ENCODE assay signal across 8 mouse cellular contexts in the genomic region with DNA sequence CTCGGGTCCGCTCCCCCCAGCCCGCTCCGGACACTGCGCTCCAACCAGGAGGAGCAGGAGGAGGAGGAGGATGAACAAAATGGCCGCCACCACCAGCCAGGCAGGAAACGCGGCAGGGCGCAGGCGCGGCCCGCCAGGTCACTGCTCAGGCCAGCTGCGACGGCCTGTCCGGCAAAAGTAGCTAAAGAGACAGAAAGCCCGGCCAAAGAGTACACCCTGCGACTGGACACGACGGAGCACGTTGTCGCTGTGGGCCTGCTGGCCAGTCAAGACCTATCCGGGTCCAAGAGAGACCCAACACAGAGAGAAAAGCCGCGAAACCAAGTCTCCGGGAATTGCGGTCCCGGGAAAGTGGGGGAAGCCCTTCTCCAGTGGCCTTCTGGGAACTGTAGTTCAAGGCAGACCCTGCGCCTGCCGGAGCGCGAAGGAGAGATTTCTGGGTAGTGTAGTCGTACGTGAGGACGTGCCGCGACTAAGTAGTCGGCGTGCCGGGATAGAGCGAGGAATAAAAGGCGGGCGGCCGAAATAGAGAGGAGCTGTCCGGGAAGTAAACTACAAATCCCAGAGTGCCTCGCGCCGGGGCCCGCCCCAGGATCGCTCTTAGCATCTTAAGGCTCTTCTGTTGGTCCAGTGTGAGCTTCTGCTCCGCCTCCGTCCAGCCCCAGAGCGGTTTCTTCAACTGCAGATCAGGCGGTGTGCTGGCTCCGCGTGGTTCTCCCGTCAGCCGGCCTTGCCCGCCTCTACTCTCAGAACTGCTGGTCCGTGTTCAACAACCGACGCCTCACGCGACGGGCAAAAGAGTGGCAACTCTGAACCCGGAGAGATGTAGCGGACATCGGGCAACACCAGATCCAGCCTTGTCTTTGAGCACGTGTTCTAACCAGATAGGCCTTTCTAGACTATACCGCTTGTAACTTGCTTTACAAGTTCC. TPM values are rescaled to one million over a fixed set of nuclear protein-coding genes. Genes with fewer than 3 reads are reported as not detected.
A peak's percentile ranks its signal among the peaks of the same experiment; 100 is the strongest.
DNase-seq lines count a peak whose midpoint lies in the region; ATAC-seq and TF ChIP-seq lines count a peak whose summit lies in the region.

A gene (minus strand): TSS at position 433 of the 931 bp plus-strand sequence.

- peak within 1 kb of the TSS; percentile 86 for H3K27ac ChIP-seq in cortical plate, adult 2 months (ENCODE audit: insufficient read depth, low read length)

- H3K4me3 ChIP-seq in cortical plate, adult 2 months (ENCODE audit: insufficient read depth, low read length), result peak within 1 kb of the TSS; percentile 61
- peak within 1 kb of the TSS; percentile 99 for H3K4me3 ChIP-seq in megakaryocyte, embryonic 14.5 days (replicated peaks)

- no peaks in the 10 kb centered on the region for H3K9me3 ChIP-seq in megakaryocyte, embryonic 14.5 days

- no peaks in the 10 kb centered on the region for H3K36me3 ChIP-seq in megakaryocyte, embryonic 14.5 days (replicated peaks; ENCODE audit: low read length)

- H3K4me1 ChIP-seq in cortical plate, adult 2 months (ENCODE audit: control insufficient read depth, insufficient read depth, low read length), result peaks cover 2% of the 10 kb centered on the region; the same call in 1 of the 2 replicates
- H3K4me1 ChIP-seq in megakaryocyte, embryonic 14.5 days, result peaks cover 35% of the 10 kb centered on the region

- peak; percentile 99 for DNase-seq in gastrocnemius, adult 8-10 months (ENCODE audit: low spot score in 2 of 2)
- peak; percentile 93 for DNase-seq in hindlimb bud, embryonic 11.5 days (ENCODE audit: extremely low spot score, low read depth, low spot score)
- peak; percentile 96 to 99 for DNase-seq in left cerebral cortex, adult 8-10 months (ENCODE audit: low spot score in 2 of 2)
- DNase-seq in right cerebral cortex, postnatal 10 days (ENCODE audit: low spot score in 2 of 2), result peak; percentile 99 to 100
- peak; percentile 87 for DNase-seq in urinary bladder, postnatal 25 days (ENCODE audit: low spot score)

- no peaks in the 10 kb centered on the region for H3K27me3 ChIP-seq in megakaryocyte, embryonic 14.5 days (replicated peaks)

- ATAC-seq in activated CD4-positive, CD25-positive, alpha-beta regulatory T cell, adult 4 months, result peak; percentile 98

- TF ChIP-seq CTCF in cortical plate, adult 2 months (IDR thresholded peaks at IDR 0.05; ENCODE audit: extremely low read depth, insufficient read depth, low read length), result no peak

- TF ChIP-seq POLR2A in cortical plate, adult 2 months (IDR thresholded peaks at IDR 0.05; ENCODE audit: extremely low read depth, insufficient read depth, low read length), result no peak; the same call in 1 of the 2 replicates

RNA-seq across cellular contexts. Expression of the gene that starts here (rescaled TPM):
- 10 to 100 TPM; 22.6 to 37.2 TPM for polyA plus RNA-seq in activated CD4-positive, CD25-positive, alpha-beta regulatory T cell, adult 4 months (2017; shearing (Covaris generic))
- 106 and 125 TPM in 2 replicates for polyA plus RNA-seq in cortical plate, adult 2 months (2012; rRNA removed)
- 10 to 100 TPM; 41.1 to 48.7 (median 44.1) TPM for total RNA-seq in gastrocnemius, adult 8-10 months (2022)
- total RNA-seq in left cerebral cortex, adult 8-10 months (2022), result 100 to 1,000 TPM in 1 of 4 experiments, 10 to 100 TPM in 3; 95.4 to 105 (median 96.3) TPM
- 63.5 and 82.1 TPM in 2 replicates for polyA plus RNA-seq in megakaryocyte, embryonic 14.5 days (2012; ENCODE audit: insufficient read depth, low replicate concordance)

Comparison
In these comparisons a context has a peak if more than half of its experiments do, and no peak if none do; other contexts are left out.
1. Peak in every context shown above with its lines: DNase-seq, ATAC-seq, H3K4me3 ChIP-seq and H3K27ac ChIP-seq.